In genomic region chr4:133211751-133212561, GRCm38 (mm10) we compare ENCODE assay signal across 7 mouse cellular contexts. TPM values are rescaled to one million over a fixed set of nuclear protein-coding genes. Genes with fewer than 3 reads are reported as not detected.
DNase-seq lines count a peak whose midpoint lies in the region; ATAC-seq and TF ChIP-seq lines count a peak whose summit lies in the region.

Gene Cd164l2, plus strand, starts transcription at chr4:133212131.
Gene Gpr3, minus strand, starts transcription at chr4:133212536.

- H3K9ac ChIP-seq in lung, embryonic 14.5 days: peak within 1 kb of the TSS; percentile 55

- no peak for TF ChIP-seq CTCF in lung, embryonic 14.5 days (IDR thresholded peaks at IDR 0.05; ENCODE audit: low read depth)

- H3K4me1 ChIP-seq in lung, embryonic 14.5 days (ENCODE audit: insufficient read depth): peaks cover 11% of the 10 kb centered on the region

- H3K4me3 ChIP-seq in lung, embryonic 14.5 days (ENCODE audit: low read depth, low read length): peak within 1 kb of the TSS; percentile 65
- peak within 1 kb of the TSS; percentile 18; the same call in 1 of the 2 replicates for H3K4me3 ChIP-seq in macrophage (ENCODE audit: inconsistent target)

- peaks cover 28% of the 10 kb centered on the region; the same call in 1 of the 2 replicates for H3K27me3 ChIP-seq in lung, embryonic 14.5 days (ENCODE audit: insufficient read depth, low read length)

- peak; percentile 42; the same call in 1 of the 2 replicates for ATAC-seq in lung, embryonic 14.5 days (ENCODE audit: insufficient read depth)
- peak; percentile 10; the same call in 1 of the 2 replicates for ATAC-seq in granulocyte monocyte progenitor cell, adult 5-6 weeks (replicated peaks; ENCODE audit: poor library complexity, severe bottlenecking)

- no peaks in the 10 kb centered on the region for H3K36me3 ChIP-seq in lung, embryonic 14.5 days (ENCODE audit: insufficient read depth)
- no peaks in the 10 kb centered on the region for H3K36me3 ChIP-seq in macrophage (ENCODE audit: inconsistent target)

- H3K9me3 ChIP-seq in lung, embryonic 14.5 days (ENCODE audit: low read depth, low read length): no peaks in the 10 kb centered on the region

- H3K27ac ChIP-seq in lung, embryonic 14.5 days (ENCODE audit: low read depth): no peak within 1 kb of the TSS
- no peak within 1 kb of the TSS for H3K27ac ChIP-seq in macrophage

- whole genome bisulfite sequencing in lung, embryonic 14.5 days: 2% methylated on average over 52 of the region's 52 CpGs
- WGBS in macrophage (ENCODE audit: missing documents): 4% methylated on average over 52 of the region's 52 CpGs

- no peak for DNase-seq in lung, embryonic 14.5 days
- no peak for DNase-seq in lung, adult 18-20 months
- DNase-seq in cerebellum, adult 9-10 months: peak; percentile 60
- no peak for DNase-seq in spleen, postnatal 14 days (ENCODE audit: low spot score in 2 of 2)
- DNase-seq in adrenal gland, postnatal 4 days (ENCODE audit: low spot score in 2 of 2): no peak

- H3K79me2 ChIP-seq in macrophage (ENCODE audit: inconsistent target): no peaks in the 10 kb centered on the region

- peak within 1 kb of the TSS; percentile 100 for H3K4me2 ChIP-seq in lung, embryonic 14.5 days

RNA-seq across cellular contexts. Expression of gene Cd164l2, which starts in this region (rescaled TPM):
- polyA plus RNA-seq in lung, embryonic 14.5 days (2014; fragmentation: Nextera tagmentation; extraction: Ambion mirVana): 5.0 and 7.4 TPM in 2 replicates
- total RNA-seq in granulocyte monocyte progenitor cell, adult 5-6 weeks (2014; fragmentation: Nextera tagmentation): not detected in 2 replicates
- total RNA-seq in granulocyte monocyte progenitor cell, adult 5-6 weeks (2017): not detected in 2 replicates
- total RNA-seq in macrophage (2018; cell fraction: chromatin; rRNA removed): not detected
- not detected for total RNA-seq in macrophage (2018; cell fraction: cytosol; rRNA removed)
- total RNA-seq in macrophage (2018; cell fraction: nucleus; rRNA removed): 1 to 10 TPM in 1 of 26 experiments, under 1 TPM in 2, not detected in 23; 0.85 to 3.4 (median 0.88) TPM
- polyA plus RNA-seq in macrophage (2018): not detected in 3 replicates
- 1 to 10 TPM; 2.3 to 5.2 TPM for total RNA-seq in adrenal gland, postnatal 4 days (2021)

RNA-seq across cellular contexts. Expression of gene Gpr3, which starts in this region (rescaled TPM):
- 0.18 TPM in 1 of 2 replicates, not detected in the other for polyA plus RNA-seq in lung, embryonic 14.5 days (2014; fragmentation: Nextera tagmentation; extraction: Ambion mirVana)
- total RNA-seq in granulocyte monocyte progenitor cell, adult 5-6 weeks (2014; fragmentation: Nextera tagmentation): not detected in 2 replicates
- total RNA-seq in granulocyte monocyte progenitor cell, adult 5-6 weeks (2017): 0.36 TPM in 1 of 2 replicates, not detected in the other
- not detected for total RNA-seq in macrophage (2018; cell fraction: chromatin; rRNA removed)
- under 1 TPM in 1 of 26 experiments, not detected in 25; 0.07 TPM for total RNA-seq in macrophage (2018; cell fraction: cytosol; rRNA removed)
- total RNA-seq in macrophage (2018; cell fraction: nucleus; rRNA removed): under 1 TPM in 1 of 26 experiments, not detected in 25; 0.59 TPM
- polyA plus RNA-seq in macrophage (2018): not detected in 3 replicates
- under 1 TPM in 1 of 2 experiments, not detected in 1; 0.31 TPM for total RNA-seq in adrenal gland, postnatal 4 days (2021)

Comparison
In these comparisons a context has a peak if more than half of its experiments do, and no peak if none do; other contexts are left out.
1. Peak in ATAC-seq in granulocyte monocyte progenitor cell, adult 5-6 weeks; RNA of the genes that start here not detected or under 1 TPM.